Comparison of ENCODE assay signal across 8 mouse cellular contexts in the genomic region with DNA sequence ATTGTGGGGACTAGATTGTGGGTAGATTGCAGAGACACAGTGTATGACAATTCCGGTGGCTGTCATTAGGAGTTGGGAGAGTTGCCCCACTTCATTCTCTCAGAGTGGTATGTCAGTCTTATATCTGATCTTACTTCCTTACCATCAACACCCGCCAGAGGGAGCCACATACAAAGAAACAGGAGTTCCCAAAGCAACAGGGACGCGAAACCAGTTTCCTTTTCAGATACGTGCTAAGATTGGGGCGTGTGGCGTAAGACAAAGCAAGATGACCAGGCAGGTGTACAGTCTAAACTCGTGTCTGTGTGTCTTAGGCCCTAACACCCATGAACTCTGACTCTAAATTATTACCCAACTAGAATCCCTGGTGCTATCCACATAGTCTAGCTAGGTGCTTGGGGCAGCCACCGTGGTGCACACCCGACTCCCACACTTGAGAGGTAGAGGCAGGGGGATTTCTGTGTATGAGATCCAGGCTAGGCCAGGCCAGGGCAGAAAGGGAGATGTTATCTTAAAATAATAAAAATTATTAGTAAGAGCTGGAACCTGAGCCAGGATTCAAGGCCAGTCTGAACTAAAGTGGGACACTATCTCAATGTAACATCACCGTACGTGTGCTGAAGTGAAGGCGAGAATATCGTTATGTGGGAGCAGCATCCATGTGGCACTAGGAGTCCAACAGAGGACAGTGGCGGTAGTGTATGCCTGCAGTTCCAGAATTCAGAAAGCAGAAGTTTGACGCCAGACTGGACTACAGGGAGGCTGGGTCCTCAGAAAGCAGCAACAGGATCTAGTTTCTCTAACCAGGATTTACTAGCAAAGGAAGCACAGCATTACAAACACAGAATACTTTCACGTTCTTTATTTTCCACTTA. TPM values are rescaled to one million over a fixed set of nuclear protein-coding genes. Genes with fewer than 3 reads are reported as not detected.
DNase-seq lines count a peak whose midpoint lies in the region; ATAC-seq and TF ChIP-seq lines count a peak whose summit lies in the region.

No protein-coding gene starts in this region.

- H3K27me3 ChIP-seq in G1E (ENCODE audit: insufficient read depth, low read length): no peaks in the 10 kb centered on the region
- H3K27me3 ChIP-seq in forebrain, embryonic 14.5 days (replicated peaks; ENCODE audit: control insufficient read depth, insufficient read depth, low read length): no peaks in the 10 kb centered on the region
- H3K27me3 ChIP-seq in liver, postnatal 0 days (ENCODE audit: insufficient read depth, low read length): no peaks in the 10 kb centered on the region
- no peaks in the 10 kb centered on the region for H3K27me3 ChIP-seq in neural tube, embryonic 14.5 days (ENCODE audit: control insufficient read depth, insufficient read depth, low read length)

- DNase-seq in G1E (ENCODE audit: low spot score): peak; percentile 58
- peak; percentile 67 for DNase-seq in cerebellum, adult 11-12 months
- peak; percentile 96 for DNase-seq in forebrain, embryonic 14.5 days (ENCODE audit: low spot score)
- peak; percentile 84 to 91 for DNase-seq in heart, postnatal 14 days
- peak; percentile 85 for DNase-seq in large intestine, adult 2 months (ENCODE audit: low read depth, low spot score)
- DNase-seq in liver, postnatal 0 days: peak; percentile 86
- peak; percentile 89 for DNase-seq in testis, postnatal 10 days (ENCODE audit: low spot score)

- TF ChIP-seq EP300 in liver, postnatal 0 days (IDR thresholded peaks at IDR 0.05; ENCODE audit: low read depth): no peak

- WGBS in forebrain, embryonic 14.5 days: 38% methylated on average over 17 of the region's 17 CpGs
- 37% methylated on average over 17 of the region's 17 CpGs for WGBS in large intestine, adult 2 months
- WGBS in liver, postnatal 0 days (ENCODE audit: insufficient replicate concordance): 44% methylated on average over 17 of the region's 17 CpGs
- WGBS in neural tube, embryonic 14.5 days: 48% methylated on average over 17 of the region's 17 CpGs

- H3K9ac ChIP-seq in forebrain, embryonic 14.5 days (ENCODE audit: low read length): peak overlapping the region; percentile 46
- peak overlapping the region; percentile 41; the same call in 1 of the 2 replicates for H3K9ac ChIP-seq in liver, postnatal 0 days (replicated peaks)
- H3K9ac ChIP-seq in neural tube, embryonic 14.5 days (replicated peaks; ENCODE audit: low read depth, low read length): no peak overlapping the region; the same call in 1 of the 2 replicates

- intact Hi-C loops in heart, postnatal 14 days (cut with DNase I): loop anchor here (2.0 to 5.0 kb wide), 5 partner anchors 41 to 386 kb away; a partner anchor contains a TSS

- H3K36me3 ChIP-seq in G1E (replicated peaks): peaks cover 50% of the 10 kb centered on the region
- peaks cover 43% of the 10 kb centered on the region for H3K36me3 ChIP-seq in forebrain, embryonic 14.5 days (ENCODE audit: control insufficient read depth, insufficient read depth, low read length)
- H3K36me3 ChIP-seq in liver, postnatal 0 days (replicated peaks; ENCODE audit: insufficient read depth, low read length): peaks cover 30% of the 10 kb centered on the region
- peaks cover 16% of the 10 kb centered on the region for H3K36me3 ChIP-seq in neural tube, embryonic 14.5 days (ENCODE audit: control insufficient read depth, insufficient read depth, low read length)

- peak overlapping the region; percentile 90 for H3K27ac ChIP-seq in forebrain, embryonic 14.5 days (ENCODE audit: low read depth, low read length)
- no peak overlapping the region for H3K27ac ChIP-seq in liver, postnatal 0 days (ENCODE audit: low read depth)
- peak overlapping the region; percentile 80 for H3K27ac ChIP-seq in neural tube, embryonic 14.5 days (ENCODE audit: low read depth, low read length)

- peaks cover 32% of the 10 kb centered on the region for H3K4me1 ChIP-seq in G1E (ENCODE audit: insufficient read depth, low read depth, low read length)
- H3K4me1 ChIP-seq in forebrain, embryonic 14.5 days (ENCODE audit: control insufficient read depth, insufficient read depth, low read length): peaks cover 25% of the 10 kb centered on the region
- peaks cover 9% of the 10 kb centered on the region for H3K4me1 ChIP-seq in liver, postnatal 0 days (ENCODE audit: insufficient read depth)
- peaks cover 22% of the 10 kb centered on the region for H3K4me1 ChIP-seq in neural tube, embryonic 14.5 days (ENCODE audit: control insufficient read depth, insufficient read depth, low read length)

- no peak overlapping the region; the same call in 1 of the 2 replicates for H3K4me3 ChIP-seq in G1E (ENCODE audit: low read depth, low read length)
- H3K4me3 ChIP-seq in forebrain, embryonic 14.5 days (ENCODE audit: low read depth, low read length): no peak overlapping the region
- 0 out of 2 replicates have a peak overlapping the region, but pooled peaks have one; percentile 20 for H3K4me3 ChIP-seq in liver, postnatal 0 days (ENCODE audit: low read depth, low read length)
- H3K4me3 ChIP-seq in neural tube, embryonic 14.5 days (ENCODE audit: low read depth, low read length): no peak overlapping the region

- peak; percentile 58; the same call in 1 of the 2 replicates for TF ChIP-seq CTCF in G1E (IDR thresholded peaks at IDR 0.05; ENCODE audit: low read depth, low read length)
- peak; percentile 94 for TF ChIP-seq CTCF in liver, postnatal 0 days (IDR thresholded peaks at IDR 0.05; ENCODE audit: low read depth)

- peak overlapping the region; percentile 16; the same call in 1 of the 2 replicates for H3K4me2 ChIP-seq in forebrain, embryonic 14.5 days (ENCODE audit: low read length)
- peak overlapping the region; percentile 59 for H3K4me2 ChIP-seq in liver, postnatal 0 days (ENCODE audit: low read depth, low read length)
- peak overlapping the region; percentile 0; the same call in 1 of the 2 replicates for H3K4me2 ChIP-seq in neural tube, embryonic 14.5 days (ENCODE audit: low read depth, low read length)

- no peaks in the 10 kb centered on the region for H3K9me3 ChIP-seq in G1E (replicated peaks)
- no peaks in the 10 kb centered on the region for H3K9me3 ChIP-seq in forebrain, embryonic 14.5 days (replicated peaks; ENCODE audit: control insufficient read depth, low read length)
- H3K9me3 ChIP-seq in liver, postnatal 0 days (ENCODE audit: low read length): no peaks in the 10 kb centered on the region
- no peaks in the 10 kb centered on the region for H3K9me3 ChIP-seq in neural tube, embryonic 14.5 days (ENCODE audit: control insufficient read depth, low read length)

- ATAC-seq in G1E (ENCODE audit: extremely low read depth, insufficient number of reproducible peaks, low FRiP score, poor library complexity, severe bottlenecking): 0 out of 2 replicates have a peak, but pooled peaks have one; percentile 37
- ATAC-seq in forebrain, embryonic 14.5 days: peak; percentile 28
- ATAC-seq in liver, postnatal 0 days: peak; percentile 41
- ATAC-seq in neural tube, embryonic 14.5 days (ENCODE audit: low read depth): peak; percentile 7; the same call in 1 of the 2 replicates

RNA-seq across cellular contexts. Expression of a gene that starts 5.1 kb away (rescaled TPM):
- total RNA-seq in G1E (2014; fragmentation: Nextera tagmentation) (18.3 and 24.8 TPM in 2 replicates), G1E (2017) (2.1 and 3.9 TPM in 2 replicates)
- polyA plus RNA-seq in G1E (2012): 31.1 and 34.3 TPM in 2 replicates
- 42.0 and 47.4 TPM in 2 replicates for polyA plus RNA-seq in forebrain, embryonic 14.5 days (2014; fragmentation: Nextera tagmentation; extraction: Ambion mirVana)
- total RNA-seq in heart, postnatal 14 days (2021): 1 to 10 TPM; 4.8 to 5.3 TPM
- polyA plus RNA-seq in large intestine, adult 2 months (2012; rRNA removed): 21.5 and 23.2 TPM in 2 replicates
- polyA plus RNA-seq in liver, postnatal 0 days (2015; fragmentation: Nextera tagmentation; extraction: Ambion mirVana): 2.2 and 2.3 TPM in 2 replicates
- polyA plus RNA-seq in neural tube, embryonic 14.5 days (2014; fragmentation: Nextera tagmentation; extraction: Ambion mirVana): 22.9 and 23.3 TPM in 2 replicates

RNA-seq across cellular contexts. Expression of a gene that starts 29.2 kb away (rescaled TPM):
- 54.7 and 57.9 TPM in 2 replicates for total RNA-seq in G1E (2014; fragmentation: Nextera tagmentation)
- 21.0 and 23.1 TPM in 2 replicates for total RNA-seq in G1E (2017)
- 19.9 and 21.0 TPM in 2 replicates for polyA plus RNA-seq in G1E (2012)
- polyA plus RNA-seq in forebrain, embryonic 14.5 days (2014; fragmentation: Nextera tagmentation; extraction: Ambion mirVana): 16.5 TPM in 2 replicates
- 10 to 100 TPM; 69.9 to 72.4 TPM for total RNA-seq in heart, postnatal 14 days (2021)
- polyA plus RNA-seq in large intestine, adult 2 months (2012; rRNA removed): 15.1 and 19.7 TPM in 2 replicates
- polyA plus RNA-seq in liver, postnatal 0 days (2015; fragmentation: Nextera tagmentation; extraction: Ambion mirVana): 3.3 and 3.7 TPM in 2 replicates
- polyA plus RNA-seq in neural tube, embryonic 14.5 days (2014; fragmentation: Nextera tagmentation; extraction: Ambion mirVana): 17.2 and 19.7 TPM in 2 replicates

RNA-seq across cellular contexts. Expression of a gene that starts 40.4 kb away (rescaled TPM):
- 133 and 137 TPM in 2 replicates for total RNA-seq in G1E (2014; fragmentation: Nextera tagmentation)
- 72.6 and 87.2 TPM in 2 replicates for total RNA-seq in G1E (2017)
- polyA plus RNA-seq in G1E (2012): 260 and 353 TPM in 2 replicates
- polyA plus RNA-seq in forebrain, embryonic 14.5 days (2014; fragmentation: Nextera tagmentation; extraction: Ambion mirVana): 133 and 136 TPM in 2 replicates
- total RNA-seq in heart, postnatal 14 days (2021): 10 to 100 TPM; 44.2 to 49.3 TPM
- polyA plus RNA-seq in large intestine, adult 2 months (2012; rRNA removed): 13.9 and 16.1 TPM in 2 replicates
- 18.7 and 19.6 TPM in 2 replicates for polyA plus RNA-seq in liver, postnatal 0 days (2015; fragmentation: Nextera tagmentation; extraction: Ambion mirVana)
- polyA plus RNA-seq in neural tube, embryonic 14.5 days (2014; fragmentation: Nextera tagmentation; extraction: Ambion mirVana): 105 and 141 TPM in 2 replicates

Comparison
In these comparisons a context has a peak if more than half of its experiments do, and no peak if none do; other contexts are left out.
1. H3K4me2 ChIP-seq: peak in every context shown above with its lines; median percentile 59 in liver, postnatal 0 days; 16 in forebrain, embryonic 14.5 days; 0 in neural tube, embryonic 14.5 days.